Mouse (Mus musculus) telencephalon, adult 2 months (tissue): ENCODE results near the gene Zfp512.
"Not testable (repeated sequence)": the region's sequence is repeated elsewhere in the genome, so short reads cannot be mapped to it uniquely, and the experiment has no call there.

Experiments used
- DNase-seq: peaks from one replicate; pipeline ENCODE4 v3.0.0-alpha.2; 2011; ENCODE audit warnings: low read depth, low spot score

Gene Zfp512

DNA sequence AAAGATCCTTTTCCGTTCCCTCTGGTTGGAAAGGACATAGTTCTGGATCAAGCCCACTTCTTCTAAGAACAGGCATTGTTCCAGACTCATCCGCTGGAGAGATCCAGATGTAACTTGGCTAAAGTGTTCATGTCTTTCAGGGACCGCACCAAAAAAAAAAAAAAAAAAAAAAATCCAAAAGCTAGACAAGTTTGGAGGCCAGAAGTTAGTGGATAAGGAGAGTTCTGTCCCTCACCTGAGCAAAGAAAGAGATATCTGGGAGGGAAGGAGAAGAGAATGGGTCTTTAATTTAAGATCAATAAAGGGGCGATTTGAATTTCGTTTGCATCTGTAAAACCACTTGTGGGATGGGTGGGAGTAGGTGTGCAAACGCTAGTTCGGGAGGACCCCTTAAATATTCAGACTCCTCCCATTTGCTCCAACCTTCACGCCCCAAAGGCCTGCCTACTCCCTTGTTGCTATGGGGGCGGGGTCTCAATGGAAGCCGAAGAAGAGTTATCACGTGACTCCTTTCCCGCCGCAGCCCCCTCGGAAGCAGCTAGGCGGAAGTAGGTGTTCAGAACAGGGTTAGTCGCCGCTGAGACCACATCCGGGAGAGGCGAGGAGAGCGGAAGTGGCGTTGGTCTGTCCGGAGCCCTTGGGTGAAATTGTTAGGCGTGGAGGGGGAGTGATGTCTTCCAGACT lies at the start of gene Zfp512:
Zfp512 (plus strand) TSS at position 554 of the 684 bp plus-strand sequence.
- DNase-seq = peak; percentile 96

DNA sequence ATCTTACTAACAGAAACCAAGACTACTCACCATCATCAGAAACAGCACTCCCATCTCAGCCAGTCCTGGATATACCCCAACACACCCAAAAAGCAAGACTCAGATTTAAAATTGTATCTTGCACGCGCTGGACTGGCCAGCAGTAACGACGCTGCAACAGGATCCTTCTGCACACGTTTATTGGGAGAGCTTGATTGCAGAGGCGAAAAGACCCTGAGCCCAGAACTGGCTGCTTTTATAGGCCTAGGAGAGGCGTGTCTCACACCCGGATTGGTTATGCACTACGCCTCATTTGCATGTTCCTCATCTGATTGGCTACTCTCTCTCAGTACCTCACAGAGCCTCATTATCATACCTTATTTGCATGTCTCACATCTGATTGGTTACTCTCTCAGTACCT lies 17.5 kb upstream of the Zfp512 start:
- not testable (repeated sequence) for DNase-seq

DNA sequence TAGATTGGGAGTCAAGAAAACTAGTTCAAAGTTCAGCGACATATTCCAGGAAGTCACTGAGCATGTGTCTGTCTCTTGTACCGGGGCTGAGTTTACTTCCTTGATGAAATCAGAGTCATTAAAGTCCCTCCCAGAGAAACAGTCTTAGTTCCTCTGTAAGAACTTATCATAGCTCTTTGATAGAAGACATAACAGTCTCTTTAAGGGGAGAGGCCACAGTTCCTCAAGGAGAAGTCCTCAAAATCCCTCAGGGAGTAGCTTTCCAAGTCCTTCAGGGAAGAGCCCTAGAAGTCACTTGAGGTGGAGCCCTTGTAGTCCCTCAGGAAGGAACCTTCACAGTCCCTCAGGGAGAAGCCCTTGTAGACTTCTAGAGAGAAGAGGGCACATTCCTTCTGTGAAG lies 895 bp upstream of the Zfp512 start:
- no peak for DNase-seq

DNA sequence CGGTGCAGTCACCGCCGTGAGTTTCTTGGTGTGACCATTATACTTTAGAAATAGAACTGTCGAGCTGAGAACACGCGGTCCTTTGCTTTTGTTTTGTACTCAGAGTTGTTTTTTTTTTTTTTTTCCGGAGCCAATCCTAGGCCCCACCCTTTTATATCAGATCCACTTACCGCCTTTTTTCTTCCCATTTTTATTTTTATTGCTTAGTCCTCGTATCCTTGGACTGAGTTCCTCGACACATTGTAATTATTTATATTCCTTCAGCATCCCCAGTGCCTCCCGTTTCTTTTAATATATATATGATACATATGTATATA lies 289 bp downstream of the Zfp512 start:
- DNase-seq = no peak

DNA sequence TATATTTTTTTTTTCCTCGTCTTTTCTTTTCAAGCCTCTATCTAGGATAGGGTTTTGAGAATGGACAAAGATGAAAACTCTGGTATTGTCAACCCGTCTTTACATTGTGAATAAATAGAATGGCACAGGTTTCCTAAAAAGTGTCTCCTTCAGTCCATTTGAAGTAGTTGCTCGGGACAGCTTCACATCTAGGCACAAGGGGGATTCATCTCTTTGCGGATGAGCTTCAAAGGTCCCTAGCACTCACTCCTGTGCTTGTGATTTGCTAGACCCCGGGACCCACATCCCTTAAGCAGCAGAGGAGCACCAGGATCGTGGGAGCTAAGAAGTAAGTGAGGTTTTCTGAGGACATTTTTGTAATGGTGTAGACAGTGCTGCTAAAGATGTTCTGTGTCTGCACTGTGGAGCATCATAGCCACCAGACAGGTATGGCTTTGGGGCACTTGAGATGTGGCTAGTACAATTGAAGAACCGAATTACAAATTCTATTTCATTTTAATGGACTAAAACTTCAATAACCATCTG lies 717 bp downstream of the Zfp512 start:
- DNase-seq = no peak

DNA sequence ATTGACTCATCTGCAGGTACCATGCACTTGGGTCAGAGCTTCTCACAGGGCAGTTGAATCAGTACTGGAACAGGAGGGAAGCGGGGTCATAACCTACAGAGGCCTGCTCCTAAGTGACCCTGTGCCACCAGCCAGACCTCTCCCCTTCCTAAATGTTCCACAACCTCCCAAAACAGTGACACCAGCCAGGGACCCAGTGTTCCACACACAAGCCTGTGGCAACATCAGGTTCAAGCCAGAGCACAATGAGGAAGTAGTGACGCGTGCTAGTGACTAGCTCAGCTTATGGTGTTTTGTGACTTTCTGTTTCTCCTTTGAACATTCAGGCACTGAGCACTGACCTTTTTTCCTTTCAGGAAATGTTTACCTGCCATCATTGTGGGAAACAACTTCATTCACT lies 15.6 kb downstream of the Zfp512 start:
- DNase-seq = no peak

DNA sequence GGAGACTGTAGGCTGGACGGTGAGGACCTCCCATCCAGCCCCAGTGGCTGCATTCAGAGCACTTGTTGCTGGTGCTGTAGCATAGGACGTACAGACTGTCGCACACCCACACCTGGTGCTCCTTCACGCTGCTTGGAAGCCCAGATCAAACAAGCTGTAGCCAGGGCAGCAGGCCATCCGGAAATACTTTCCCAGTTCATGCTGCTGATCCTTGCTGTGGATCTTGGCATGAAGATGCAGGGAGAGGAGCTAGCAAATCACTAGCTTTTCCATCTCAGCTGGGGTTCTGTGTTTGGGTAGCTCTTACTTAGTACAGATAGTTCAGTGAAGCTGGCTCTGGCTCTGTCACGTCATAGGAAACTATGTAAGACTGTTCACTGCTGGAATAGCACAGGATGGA lies 17.5 kb downstream of the Zfp512 start:
- no peak for DNase-seq

DNA sequence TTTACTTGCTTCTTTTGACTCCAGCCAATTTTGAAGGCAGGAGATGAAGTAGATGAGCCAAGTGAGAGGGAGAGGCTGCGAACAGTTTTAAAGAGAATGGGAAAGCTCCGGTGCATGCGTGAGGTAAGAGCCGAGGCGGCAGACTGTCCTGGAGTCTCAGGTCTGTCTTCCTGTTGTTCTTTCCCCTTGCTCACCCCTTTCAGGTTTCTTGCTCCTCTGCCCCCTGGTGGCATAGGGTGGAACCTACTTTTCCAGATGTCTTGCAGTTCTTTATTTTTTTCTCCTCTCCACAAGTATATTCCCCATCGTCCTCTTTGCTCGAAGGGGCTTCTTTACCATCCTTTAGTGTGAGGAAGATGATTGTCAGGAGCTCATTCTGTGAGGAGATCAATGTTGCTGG lies 18.1 kb downstream of the Zfp512 start:
- no peak for DNase-seq

DNA sequence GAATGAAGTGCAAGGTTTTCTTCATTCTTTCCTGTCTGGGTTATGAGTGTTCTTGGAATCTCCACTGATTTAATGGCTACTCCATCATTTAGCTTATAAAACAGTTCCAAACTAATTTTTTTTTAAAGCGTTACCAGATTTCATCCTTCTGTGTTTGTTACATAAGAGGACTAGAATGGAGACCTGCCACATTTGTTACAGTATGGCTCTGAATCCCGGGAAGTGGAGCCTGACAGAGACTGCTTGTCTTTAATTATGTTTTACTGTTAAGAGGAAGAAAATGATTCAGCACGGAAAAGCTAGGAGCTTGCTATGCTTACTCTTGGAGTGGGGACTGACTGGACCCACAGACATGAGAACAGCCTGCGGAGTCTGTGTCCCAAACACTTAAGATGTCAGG lies 28.3 kb downstream of the Zfp512 start:
- DNase-seq = peak; percentile 27

DNA sequence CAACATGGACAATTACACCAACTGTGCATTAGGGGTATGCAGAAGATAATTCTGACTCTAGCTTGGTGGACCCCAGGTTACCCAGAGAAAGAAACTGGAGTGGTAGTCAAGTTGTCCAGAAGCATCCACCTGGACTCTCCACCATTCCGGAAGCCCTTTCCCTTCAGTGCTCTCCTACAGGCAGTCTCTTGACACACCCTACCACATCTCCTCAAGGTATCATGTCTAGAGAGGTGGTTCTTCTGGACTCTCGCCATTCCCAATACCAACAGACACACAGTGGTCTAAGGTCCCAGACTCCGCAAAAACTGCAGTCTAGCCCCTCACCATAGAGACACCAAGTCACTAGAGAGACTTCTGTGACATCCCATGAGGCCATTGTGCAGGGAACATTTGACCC lies 33.2 kb downstream of the Zfp512 start, which contains the start of gene 4930548H24Rik:
4930548H24Rik (plus strand) TSS at position 301 of the 400 bp plus-strand sequence.
- DNase-seq = no peak

DNA sequence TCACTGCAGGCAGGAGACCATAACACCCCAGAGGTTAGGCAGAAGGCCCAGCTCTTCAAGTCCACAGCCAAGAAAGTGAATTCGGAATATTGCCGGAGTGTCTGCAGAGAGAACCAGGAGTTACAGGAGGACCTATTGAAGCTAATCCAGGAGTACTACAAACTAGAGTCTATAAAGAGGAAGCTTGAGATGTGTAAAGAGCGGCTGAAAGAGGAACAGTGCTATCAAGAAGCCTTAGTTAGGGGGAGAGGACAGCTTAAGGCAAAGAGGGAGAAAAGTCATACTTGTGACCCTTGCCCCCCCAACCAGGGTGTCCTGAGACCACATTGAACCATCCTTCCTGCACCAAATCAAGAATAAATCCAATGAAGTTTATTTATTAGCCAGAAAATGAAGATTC lies 35.7 kb downstream of the Zfp512 start:
- no peak for DNase-seq

DNA sequence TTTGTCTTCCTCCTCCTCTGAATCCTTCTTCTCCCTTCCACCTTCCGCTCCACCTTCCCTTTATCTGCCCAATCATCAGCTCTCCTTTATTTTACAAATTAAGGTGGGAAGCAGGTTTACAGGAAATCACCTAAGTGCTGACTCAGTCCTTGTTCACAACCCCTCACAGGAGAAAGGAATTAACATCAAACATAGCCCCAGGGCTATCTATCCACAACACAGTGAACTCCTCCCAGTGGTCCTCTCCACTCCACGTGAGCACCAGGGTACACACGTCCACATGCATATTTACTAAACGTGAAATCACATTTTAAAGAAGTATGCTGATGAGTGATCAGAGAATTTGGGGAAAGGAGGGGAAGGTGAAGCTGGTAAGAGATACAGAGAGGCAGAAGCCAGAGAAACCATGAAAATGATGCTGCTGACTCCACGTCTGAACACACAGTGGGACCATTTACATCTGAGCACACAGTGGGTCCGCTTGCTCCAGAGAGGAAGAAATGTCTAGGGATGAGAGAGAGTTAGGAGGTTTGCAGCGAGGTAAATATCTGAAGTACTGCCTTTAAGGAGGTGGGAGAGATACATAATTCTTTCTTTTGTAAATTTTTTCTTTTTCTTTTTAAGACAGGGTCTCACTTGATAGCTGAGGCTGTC lies 37.0 kb downstream of the Zfp512 start:
- DNase-seq = no peak

DNA sequence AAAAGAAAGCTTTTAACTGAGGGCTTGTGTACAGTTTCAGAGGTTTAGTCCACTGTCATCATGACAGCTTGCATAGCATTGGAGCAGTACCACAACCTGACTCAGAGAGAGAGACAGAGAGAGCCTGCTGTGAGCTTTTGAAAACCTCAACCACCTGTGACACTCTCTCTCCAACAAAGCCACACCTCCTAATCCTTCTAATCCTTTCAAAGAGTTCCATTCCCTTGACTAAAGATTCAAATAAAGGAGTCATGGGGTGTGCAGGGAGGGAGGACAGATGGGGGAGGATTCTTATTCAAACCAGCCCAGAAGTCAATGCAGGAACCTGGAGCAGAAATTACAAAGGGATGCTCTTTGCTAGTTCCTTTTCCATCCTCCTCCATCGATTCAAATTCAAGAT lies 39.8 kb downstream of the Zfp512 start:
- no peak for DNase-seq

DNA sequence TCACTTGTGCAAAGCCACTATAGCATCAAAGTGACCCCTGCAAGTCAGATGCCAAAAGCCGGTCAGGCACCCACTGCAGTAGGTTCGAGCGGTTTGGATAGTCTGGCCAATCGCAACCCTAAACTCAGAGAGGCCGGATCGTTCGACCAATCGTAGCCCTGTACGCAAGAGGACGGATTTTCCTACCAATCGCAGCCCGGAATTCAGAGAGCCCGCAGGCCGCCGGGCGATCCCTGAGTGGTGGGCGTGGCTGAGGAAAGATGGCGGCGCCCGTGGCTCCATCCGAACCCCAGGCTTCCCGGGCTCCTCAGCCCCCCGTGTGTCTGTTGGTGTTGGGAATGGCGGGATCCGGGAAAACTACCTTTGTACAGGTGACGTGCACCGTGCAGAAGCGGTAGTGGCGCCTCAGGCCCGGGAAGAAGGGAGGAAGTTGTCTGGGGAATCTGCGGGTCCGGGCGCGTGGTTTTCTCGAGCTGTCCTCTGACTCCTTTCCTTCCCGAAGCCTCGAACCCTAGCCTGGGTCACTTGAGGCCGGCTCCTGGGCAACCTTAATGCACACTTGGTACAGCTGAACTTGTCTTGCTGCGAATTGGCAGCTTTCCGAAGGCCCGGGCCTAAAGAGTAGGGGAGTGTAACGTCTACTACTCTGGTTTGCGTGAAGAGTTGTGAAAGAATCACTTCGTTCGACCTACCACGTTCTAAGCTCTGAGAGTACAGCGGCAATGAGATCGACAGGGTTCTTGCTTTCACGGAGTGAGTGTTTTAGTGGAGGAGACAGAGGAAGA lies 42.5 kb downstream of the Zfp512 start, which contains the start of gene Gpn1:
Gpn1 (plus strand) TSS at position 229 of the 785 bp plus-strand sequence.
- DNase-seq = peak; percentile 93

DNA sequence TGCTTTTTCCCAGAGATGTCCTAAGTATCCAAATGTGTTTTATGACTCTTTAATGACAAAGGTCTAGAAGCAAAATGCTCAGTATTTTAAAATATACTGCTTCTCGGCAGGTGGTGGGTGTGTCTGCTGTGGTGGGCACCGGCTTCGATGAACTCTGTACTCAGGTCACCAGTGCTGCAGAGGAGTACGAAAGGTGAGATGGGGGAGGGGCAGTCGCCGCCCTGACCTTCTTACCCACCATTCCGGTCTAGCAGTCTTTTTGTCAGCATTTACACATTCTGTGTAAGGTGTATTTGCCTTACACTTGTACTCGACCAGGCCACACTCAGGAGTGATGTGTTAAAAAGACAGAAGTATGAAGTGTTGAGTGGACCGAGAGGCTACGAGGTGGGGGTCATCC lies 52.6 kb downstream of the Zfp512 start:
- no peak for DNase-seq

DNA sequence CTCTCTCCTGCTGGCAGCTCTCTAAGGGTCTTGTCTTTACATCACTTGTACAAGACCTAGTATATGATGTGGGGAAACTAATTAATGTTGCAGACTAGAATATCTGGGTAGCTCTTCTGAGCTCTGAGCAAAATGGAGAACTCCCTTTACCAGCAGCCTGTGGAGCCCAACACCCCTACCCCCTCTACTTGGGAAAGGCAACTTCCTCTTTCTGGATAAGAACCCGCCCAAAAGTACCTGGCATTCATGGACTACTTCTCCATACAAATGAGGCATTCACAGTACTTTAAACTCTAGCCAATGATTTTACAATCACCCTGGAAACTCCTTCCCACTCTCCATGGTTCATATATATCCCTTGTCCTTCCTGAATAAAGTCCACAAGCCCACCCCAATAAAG lies 60.2 kb downstream of the Zfp512 start:
- no peak for DNase-seq

DNA sequence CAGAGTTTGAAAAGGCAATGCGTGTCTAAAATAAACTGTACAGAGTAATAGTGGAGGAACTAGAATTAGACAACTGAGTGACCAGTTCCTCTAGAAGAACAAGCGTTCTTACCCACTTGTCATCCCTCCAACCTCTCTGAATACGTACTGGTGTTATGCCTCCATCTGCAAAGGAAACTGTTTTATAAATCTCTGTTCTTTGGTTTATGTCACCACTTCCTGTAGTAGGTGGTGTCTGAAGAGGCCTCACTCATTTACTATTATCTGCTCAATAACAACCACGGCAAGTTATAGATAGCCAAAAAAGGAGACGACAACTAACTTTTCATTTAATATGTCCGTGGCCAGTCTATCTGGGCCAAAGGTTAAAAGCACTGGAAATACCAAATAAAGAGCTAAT lies 68.3 kb downstream of the Zfp512 start:
- DNase-seq = no peak

DNA sequence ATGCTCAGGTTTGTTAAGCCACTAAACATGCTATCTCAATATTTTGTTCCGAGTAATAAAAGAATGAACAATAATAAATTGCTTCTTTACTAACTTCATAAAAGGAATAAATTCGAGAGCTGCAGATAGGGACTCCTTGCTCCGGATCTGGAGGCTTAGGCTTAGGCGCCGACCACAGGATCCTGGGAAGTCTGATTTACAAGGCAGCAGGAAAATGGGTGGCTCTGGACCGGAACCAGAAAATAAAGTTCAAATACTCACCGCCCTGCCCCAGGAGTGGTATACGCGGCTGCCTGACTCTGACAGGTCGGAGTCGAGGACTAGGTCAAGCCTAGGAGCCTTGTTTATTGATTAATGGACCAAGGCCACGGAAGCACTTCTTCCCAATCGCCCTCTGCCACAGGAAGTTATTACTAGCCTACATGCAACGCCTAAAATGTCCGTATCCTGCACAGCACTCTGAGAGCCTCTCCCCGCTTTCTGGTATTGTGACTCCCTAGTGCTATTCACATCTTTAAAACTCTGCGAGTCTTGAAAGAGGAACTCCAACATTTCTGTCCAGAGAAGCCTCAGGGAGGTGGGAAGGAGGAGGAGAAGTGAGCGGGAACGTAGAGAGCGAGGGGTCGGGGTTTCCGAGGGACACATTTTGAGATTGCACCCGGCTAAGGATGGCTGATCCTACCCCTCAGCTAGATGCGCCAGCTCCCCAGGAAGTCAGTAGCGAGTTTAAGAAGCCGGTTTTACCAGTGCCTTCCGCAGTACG lies 74.3 kb downstream of the Zfp512 start, which contains the start of gene Slc4a1ap:
Slc4a1ap (plus strand) TSS at position 642 of the 763 bp plus-strand sequence.
- peak; percentile 87 for DNase-seq

DNA sequence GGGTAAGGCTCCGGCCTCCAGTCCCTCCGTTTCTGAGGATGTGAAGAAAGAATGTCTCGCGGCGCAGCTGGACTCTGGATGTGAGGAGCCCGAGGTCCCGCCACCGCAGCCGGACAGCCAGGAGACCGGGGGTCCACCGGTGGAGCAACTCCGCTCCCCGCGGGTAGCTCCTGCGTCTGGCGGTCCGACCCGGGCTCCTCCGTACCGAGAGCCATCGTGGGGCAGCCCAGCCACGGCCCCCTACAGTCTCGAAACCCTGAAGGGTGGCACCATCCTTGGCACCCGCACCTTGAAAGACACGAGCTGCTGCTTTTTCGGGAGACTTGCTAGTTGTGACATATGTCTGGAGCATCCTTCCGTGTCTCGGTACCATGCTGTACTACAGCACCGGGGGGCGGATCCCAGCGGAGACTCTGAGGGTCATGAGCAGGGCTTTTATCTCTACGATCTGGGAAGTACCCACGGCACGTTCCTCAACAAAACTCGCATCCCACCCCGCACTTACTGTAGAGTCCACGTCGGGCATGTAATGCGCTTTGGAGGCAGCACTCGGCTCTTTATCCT lies 75.0 kb downstream of the Zfp512 start:
- DNase-seq = no peak

DNA sequence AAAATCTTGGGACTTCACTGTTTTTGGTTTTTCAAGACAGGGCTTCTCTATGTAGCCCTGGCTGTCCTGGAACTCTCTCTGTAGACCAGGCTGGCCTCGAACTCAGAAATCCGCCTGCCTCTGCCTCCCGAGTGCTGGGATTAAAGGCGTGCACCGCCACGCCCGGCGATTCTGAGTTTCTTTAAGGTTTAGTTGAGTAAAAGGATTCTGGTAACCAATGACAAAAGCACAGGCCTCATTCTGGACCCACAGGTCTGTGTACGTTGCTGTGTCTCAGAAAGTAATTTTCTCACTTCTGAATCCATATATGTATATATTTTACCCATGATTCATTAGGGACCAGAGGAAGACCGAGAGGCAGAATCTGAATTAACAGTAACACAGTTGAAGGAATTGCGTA lies 75.5 kb downstream of the Zfp512 start, which contains the start of gene Supt7l:
Supt7l (minus strand) TSS at position 101 of the 400 bp plus-strand sequence.
- DNase-seq = not testable (repeated sequence)

DNA sequence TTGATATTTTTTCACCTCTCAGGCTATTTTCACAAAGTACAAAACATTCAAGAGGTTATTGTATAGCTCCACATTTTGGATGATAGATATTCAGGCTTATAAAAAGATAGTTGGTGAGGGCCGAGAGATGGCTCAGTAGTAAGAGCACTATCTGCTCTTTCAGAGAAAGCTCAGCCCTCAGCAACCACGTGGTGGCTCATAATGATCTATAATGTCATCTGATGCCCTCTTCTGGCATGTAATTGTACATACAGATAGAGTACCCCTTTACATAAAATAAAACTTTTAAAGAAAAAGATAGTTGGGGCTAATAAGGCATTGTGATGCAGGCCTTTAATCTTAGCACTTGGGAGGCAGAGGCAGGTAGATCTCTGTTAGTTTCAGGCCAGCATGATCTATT lies 76.3 kb downstream of the Zfp512 start:
- no peak for DNase-seq
